Mouse (Mus musculus) adrenal gland, adult 10 weeks (tissue): ENCODE measurements around the gene Osbpl10. TPM values are rescaled to one million over a fixed set of nuclear protein-coding genes. Genes with fewer than 3 reads are reported as not detected.

ENCODE experiments used
- polyA plus RNA-seq: library from polyadenylated mRNA; stranded (reverse); fragments of 350-450 nt; fragmentation: Illumina TruSeq; extraction: RNeasy Lipid Tissue Mini Kit (QIAGEN cat#74804); gene quantifications from one replicate; pipeline ENCODE4 v1.2.3, GENCODE M21; 2014; ENCODE audit warnings: low read depth, low replicate concordance

Osbpl10 gene
- not detected for polyA plus RNA-seq

GRCm38 (mm10) chr9:114978281-114979111 is at the start of gene Osbpl10:
TSS of gene Osbpl10 (plus strand) at chr9:114978569.

GRCm38 (mm10) chr9:114933723-114934171 is 44.6 kb upstream of the Osbpl10 start, which contains the start of gene Gpd1l:
TSS of gene Gpd1l (minus strand) at chr9:114933987.

GRCm38 (mm10) chr9:114982689-114983360 is 4.5 kb downstream of the Osbpl10 start, which contains the start of gene Rps27rt:
TSS of gene Rps27rt (minus strand) at chr9:114982739.

Other genes with a start within 250 kb of the Osbpl10 start
- 124 TPM for gene Cmtm6, start 247.5 kb upstream of the Osbpl10 start, polyA plus RNA-seq
- gene Cmtm7, start 196.7 kb upstream of the Osbpl10 start, polyA plus RNA-seq = 4.0 TPM
- 9.2 TPM for gene Cmtm8, start 134.4 kb upstream of the Osbpl10 start, polyA plus RNA-seq
- 39.1 TPM for gene Gpd1l, start 44.6 kb upstream of the Osbpl10 start, polyA plus RNA-seq
- gene Rps27rt, start 4.2 kb downstream of the Osbpl10 start, polyA plus RNA-seq = 75.4 TPM